Mouse (Mus musculus) testis, adult 2 months (tissue): Measurements from ENCODE around the gene Psma4.

Source experiments
- CTCF ChIP-seq: fragments of 200-500 bp; IDR thresholded peaks from 2 replicates; pipeline ENCODE4 v1.5.1; 2012; ENCODE audit warnings: low read depth, mild to moderate bottlenecking, inconsistent platforms, low read length, moderate library complexity; ENCODE audit not compliant: control insufficient read depth, insufficient read depth, insufficient replicate concordance
- POLR2A ChIP-seq: fragments of 200-500 bp; IDR thresholded peaks from 2 replicates; pipeline ENCODE4 v1.6.1; 2012; ENCODE audit warnings: low read depth, mild to moderate bottlenecking, inconsistent platforms, low read length, moderate library complexity; ENCODE audit not compliant: control insufficient read depth

DNA sequence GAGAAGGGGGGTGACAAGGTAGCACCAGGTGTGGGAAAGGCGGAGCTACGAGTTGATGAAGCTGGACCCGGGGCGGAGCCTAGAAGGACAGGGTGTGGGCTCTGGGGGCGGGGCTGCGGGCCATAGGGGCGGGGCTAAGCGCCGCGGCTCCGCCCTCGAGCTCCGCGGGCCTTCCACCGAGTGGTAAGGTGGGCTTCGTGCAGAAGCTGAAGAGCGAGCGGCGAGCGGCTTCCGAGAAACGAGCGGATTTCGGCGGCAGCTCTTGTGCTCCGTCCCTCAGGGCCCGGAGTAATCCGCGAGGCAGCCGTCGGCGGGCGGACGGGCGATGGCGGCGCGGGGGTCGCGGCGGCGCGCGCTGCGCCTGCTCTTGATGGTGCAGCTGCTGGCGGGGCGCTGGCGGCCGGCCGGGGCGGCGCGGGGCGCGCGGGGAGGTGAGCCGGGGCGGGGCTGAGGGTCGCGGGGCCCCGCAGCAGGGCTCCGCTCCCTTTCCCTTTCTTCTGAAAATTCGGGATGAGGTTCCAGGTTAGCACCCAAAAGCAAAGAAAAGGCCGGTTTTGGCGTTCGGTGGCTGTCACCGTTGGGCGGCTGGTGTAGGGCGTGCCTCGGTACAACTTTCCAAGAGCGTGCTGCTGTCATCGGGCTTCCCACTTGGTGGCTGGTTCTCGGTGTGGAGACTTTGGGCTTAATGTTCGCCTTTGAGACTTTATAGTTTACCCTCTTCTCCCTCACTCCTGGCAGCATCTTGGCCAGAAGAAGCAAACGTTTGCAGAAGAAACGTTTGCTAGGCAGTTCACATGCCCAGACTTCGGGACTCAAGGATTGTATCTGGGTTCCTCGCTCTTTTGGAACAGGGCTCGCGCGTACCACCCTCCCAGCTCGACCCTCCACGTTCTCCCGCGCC is 31.0 kb downstream of the Psma4 start:
- TF ChIP-seq CTCF (no peak), POLR2A (no peak)
